Mouse (Mus musculus): ENCODE measurements around the gene Xaf1.

DNA sequence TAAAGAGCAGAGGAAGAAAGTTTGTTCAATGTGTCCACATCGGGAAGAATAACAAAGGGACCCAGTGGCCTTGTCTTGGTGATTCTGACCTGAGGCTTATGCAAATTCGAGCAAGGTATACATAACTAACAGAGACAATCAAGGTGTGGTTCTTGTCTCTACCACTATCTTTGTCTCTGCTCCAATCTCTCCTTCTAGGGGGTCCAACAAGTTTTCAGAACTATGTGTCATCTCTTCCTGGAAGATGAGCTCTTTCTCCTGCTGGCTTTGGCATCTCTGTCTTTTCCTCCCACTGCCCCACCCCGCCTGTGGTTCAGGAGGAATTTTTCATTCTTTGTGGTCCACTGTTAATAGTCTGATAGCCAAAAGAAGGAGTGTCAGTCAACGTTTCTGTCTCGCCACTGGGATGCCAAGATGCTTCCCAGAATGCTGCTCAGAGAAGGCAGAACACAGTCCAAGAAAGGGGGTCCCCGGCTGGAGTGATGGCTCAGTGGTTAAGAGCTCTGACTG lies 15.4 kb upstream of the Xaf1 start:
- TF ChIP-seq MYOD1 (IDR thresholded peaks at IDR 0.05; ENCODE audit: control insufficient read depth, insufficient read length, low read depth): no peak
- no peak for TF ChIP-seq CTCF (IDR thresholded peaks at IDR 0.05; ENCODE audit: control insufficient read depth, insufficient read depth, insufficient read length)
- TF ChIP-seq CEBPB (IDR thresholded peaks at IDR 0.05; ENCODE audit: low read depth): no peak
